Mouse (Mus musculus) C2C12 (cell line): Measurements from ENCODE around the gene Coro6.

Experiments
- CEBPB ChIP-seq: IDR thresholded peaks from one replicate; pipeline ENCODE4 v1.6.1; 2011; ENCODE audit warnings: low read depth, mild to moderate bottlenecking, control low read depth, moderate library complexity
- CTCF ChIP-seq: IDR thresholded peaks from one replicate; pipeline ENCODE4 v1.5.1; 2011; ENCODE audit not compliant: control insufficient read depth, insufficient read depth, insufficient read length
- FOSL1 ChIP-seq: IDR thresholded peaks from one replicate; pipeline ENCODE4 v1.8.0; 2011; ENCODE audit warnings: mild to moderate bottlenecking, low read length; ENCODE audit not compliant: poor library complexity, insufficient read depth, severe bottlenecking
- MAX ChIP-seq: IDR thresholded peaks from one replicate; pipeline ENCODE4 v1.6.1; 2011; ENCODE audit warnings: mild to moderate bottlenecking, control low read depth

- TF ChIP-seq CTCF (no peak), CEBPB (no peak), FOSL1 (no peak), MAX (no peak)
These were observed 23.0 kb downstream of the Coro6 start for GRCm38 (mm10) chr11:77485229-77485628.
